Mouse (Mus musculus) layer of hippocampus, adult 18-20 months (tissue): ENCODE results near the gene Dusp1. TPM values are rescaled to one million over a fixed set of nuclear protein-coding genes. Genes with fewer than 3 reads are reported as not detected.
A peak's percentile ranks its signal among the peaks of the same experiment; 100 is the strongest.

Experiments
- DNase-seq, 2 experiments: peaks; one replicate each; pipeline ENCODE4 v3.0.0; 2022; ENCODE audit warnings: low spot score in 2 of 2
- total RNA-seq, 2 experiments: library from RNA; stranded (reverse); gene quantifications; 2 replicates each; pipeline ENCODE4 v1.2.3; 2021

Gene Dusp1
- total RNA-seq, 2 experiments from 2014 or later: 24.8 to 28.2 TPM

- DNase-seq: no peak
Observed at GRCm38 (mm10) chr17:26584558-26585136, 22.7 kb upstream of the Dusp1 start.

GRCm38 (mm10) chr17:26584063-26584462, 22.1 kb upstream of the Dusp1 start:
- no peak for DNase-seq

GRCm38 (mm10) chr17:26583606-26584005, 21.7 kb upstream of the Dusp1 start:
- DNase-seq: no peak

DNA sequence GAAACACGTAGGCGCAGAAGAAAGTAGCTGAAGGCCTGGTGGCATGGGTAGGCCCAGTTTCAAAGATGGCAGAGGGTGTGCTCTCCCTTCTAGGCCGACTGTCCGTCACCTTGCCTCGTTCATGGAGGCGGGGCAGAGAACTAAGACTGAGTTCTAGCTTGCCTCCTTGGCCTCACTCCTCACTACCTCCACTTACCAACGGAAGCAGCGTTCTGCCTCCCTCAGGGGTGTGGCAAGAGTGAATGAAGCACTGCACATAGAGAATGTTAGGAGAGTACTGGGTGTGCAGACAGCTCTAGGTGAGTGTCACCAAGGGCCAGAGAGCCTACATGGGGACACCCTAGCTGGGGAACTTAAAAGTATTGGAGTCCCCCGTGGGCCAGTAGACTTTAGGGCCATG, 21.1 kb upstream of the Dusp1 start:
- no peak for DNase-seq

DNA sequence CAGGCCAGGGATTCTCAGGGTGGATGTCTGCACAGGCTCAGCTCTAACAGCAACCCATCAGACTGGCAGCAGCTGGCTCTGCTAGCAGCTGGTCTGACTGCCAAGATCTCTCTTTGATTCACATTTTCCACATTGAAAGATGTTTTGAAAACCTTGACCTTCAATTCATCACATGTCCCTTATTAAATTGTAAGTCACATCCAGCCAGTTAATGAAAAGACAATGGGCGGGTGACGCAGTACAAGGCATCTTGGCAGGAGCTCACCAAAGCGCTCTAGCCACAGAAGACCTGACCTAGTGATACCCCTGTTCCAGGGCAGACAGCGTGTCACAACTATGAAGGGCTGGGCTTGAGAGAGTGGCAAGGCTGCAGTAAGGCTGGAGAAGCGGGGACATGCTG, 20.4 kb upstream of the Dusp1 start:
- peak in 1 of 2 experiments; percentile 40 for DNase-seq

- no peak for DNase-seq
Observed at GRCm38 (mm10) chr17:26580873-26581401, 19.0 kb upstream of the Dusp1 start.

DNA sequence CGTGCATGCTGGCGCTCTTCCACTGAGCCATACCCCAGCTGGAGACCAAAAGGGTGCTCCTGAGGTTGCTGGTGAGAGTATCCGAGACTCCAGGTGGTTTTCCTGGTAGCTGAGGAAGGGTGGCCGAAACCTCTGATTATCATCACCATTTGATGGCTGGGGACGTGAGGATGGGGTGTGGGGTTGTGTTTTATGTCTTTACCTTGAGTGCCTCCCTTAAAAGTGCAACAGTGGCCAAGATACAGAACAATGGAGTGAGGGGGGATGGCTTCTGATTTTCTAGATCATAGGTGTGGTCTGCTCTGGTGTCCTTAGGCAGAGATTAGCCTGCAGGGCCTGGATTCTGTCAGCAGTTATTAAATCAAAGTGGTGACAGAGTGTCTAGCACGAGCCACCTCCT, 17.5 kb upstream of the Dusp1 start:
- DNase-seq: no peak

GRCm38 (mm10) chr17:26578771-26579170, 16.8 kb upstream of the Dusp1 start:
- no peak for DNase-seq

GRCm38 (mm10) chr17:26578162-26578561, 16.2 kb upstream of the Dusp1 start:
- no peak for DNase-seq

DNA sequence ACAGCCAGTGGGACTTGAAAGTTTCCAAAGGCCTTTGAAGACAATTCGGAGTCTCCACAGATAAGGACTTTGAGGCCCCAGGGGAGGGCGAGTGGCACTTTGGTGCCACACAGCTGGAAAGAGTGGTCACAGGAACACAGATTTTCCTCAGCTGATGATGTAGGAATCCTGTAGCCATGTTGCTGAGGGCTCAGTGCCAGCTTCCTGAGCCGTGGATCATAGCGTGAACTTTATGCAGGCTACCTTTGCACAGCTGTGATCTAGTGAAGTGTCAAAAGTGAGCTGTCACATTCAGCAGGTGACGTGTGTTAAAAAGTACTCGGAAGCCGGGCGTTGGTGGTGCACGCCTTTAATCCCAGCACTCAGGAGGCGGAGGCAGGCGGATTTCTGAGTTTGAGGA, 15.4 kb upstream of the Dusp1 start:
- no peak for DNase-seq

DNA sequence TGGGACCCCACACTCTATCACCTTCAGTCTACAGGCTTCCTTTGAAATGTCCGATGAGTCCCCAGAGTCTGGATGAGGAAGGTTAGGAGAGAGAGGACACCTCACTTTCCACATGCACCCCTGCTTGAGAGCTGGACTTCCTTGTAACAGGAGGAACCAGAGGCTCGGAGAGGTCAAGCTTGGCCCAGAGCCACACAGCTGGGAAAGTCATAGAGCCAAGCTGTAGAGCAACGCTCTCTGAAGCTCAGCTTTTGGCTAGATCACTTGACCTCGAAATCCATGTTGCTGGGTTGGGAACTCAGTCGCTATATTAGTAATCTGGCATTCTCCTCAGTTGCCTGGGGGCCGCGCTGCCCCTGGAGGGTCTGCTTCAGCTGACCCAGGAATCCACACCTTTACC, 14.9 kb upstream of the Dusp1 start:
- no peak for DNase-seq

- peak in 1 of 2 experiments; percentile 44 for DNase-seq
Observed at GRCm38 (mm10) chr17:26575786-26576690, 14.1 kb upstream of the Dusp1 start.

DNA sequence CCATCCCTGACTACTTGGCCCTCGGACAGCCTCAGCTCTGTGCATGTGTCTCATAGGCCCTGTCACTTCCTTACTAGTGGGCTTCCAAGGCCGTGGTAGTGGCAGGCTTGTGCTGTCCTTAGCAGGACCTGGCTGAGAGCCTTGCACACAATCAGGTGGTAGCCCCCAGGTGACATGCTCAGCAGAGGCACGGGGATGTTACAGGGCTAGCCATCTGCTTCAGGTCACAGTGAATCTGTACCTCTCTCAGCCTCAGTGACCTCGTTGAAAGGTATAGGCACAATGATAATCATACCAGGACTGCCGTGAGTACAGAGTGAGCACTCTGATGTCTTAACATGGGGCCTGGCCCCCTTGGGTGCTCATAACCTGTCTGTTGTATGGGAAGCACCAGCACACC, 12.8 kb upstream of the Dusp1 start:
- no peak for DNase-seq

- DNase-seq: no peak
Observed at GRCm38 (mm10) chr17:26574118-26574517, 12.2 kb upstream of the Dusp1 start.

DNA sequence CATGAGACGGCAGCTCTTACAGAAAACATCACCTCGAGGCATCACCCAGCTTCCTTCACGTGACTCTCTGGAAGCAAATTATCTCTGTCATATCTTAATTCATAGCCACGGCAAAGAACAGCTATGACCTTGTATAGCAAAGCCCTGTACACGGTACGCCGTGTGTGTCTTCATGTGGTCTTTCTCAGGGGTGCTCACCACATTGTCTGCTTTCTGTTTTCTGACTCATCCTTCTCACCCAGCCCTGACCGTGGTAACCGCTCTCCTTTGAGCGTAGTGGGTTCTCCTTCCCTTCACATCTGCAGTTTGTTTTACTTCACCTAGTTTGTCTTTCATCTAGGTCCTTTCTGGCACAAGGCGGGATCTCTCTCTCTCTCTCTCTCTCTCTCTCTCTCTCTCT, 10.3 kb upstream of the Dusp1 start:
- no peak for DNase-seq

GRCm38 (mm10) chr17:26571377-26571776, 9.4 kb upstream of the Dusp1 start:
- no peak for DNase-seq

- no peak for DNase-seq
Observed at GRCm38 (mm10) chr17:26570651-26571118, 8.8 kb upstream of the Dusp1 start.

DNA sequence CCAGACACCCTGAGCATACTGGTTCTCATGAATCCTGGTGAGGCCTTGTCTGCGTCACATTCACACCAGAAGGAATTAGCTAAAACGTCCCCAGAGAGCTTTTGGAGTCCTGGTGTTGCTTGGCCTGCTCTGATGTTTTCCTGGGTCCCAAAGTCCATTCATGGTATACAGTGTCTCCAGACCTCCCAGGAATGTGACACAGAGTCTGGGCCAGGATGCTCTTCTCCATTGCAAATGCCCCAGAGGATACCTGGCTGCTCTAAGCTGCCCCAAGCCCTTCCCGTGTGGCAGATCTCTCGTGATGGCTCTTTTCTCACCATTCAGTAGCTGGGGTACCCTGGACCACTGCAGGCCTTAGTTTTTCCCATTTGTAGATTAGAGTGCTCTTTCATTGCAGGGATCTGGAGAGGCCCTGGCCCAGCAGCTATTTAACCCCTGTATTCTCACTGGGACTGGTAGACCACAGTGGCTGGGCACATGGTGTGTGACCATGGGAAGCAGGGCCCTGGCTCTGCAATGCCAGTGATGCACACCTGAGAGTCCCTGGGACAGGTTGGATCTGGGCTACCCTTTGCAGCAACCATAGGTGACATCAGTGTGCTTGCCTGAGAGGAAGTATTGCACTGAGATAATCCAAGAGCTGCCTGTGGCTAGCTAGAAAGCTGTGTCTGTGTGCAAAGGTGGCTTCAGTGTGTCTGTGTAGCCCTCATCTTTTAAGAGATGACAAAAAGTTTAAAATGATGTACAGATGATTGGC, 7.8 kb upstream of the Dusp1 start:
- no peak for DNase-seq

GRCm38 (mm10) chr17:26567818-26568173, 5.9 kb upstream of the Dusp1 start:
- DNase-seq: no peak

GRCm38 (mm10) chr17:26567142-26567817, 5.4 kb upstream of the Dusp1 start:
- DNase-seq: no peak

DNA sequence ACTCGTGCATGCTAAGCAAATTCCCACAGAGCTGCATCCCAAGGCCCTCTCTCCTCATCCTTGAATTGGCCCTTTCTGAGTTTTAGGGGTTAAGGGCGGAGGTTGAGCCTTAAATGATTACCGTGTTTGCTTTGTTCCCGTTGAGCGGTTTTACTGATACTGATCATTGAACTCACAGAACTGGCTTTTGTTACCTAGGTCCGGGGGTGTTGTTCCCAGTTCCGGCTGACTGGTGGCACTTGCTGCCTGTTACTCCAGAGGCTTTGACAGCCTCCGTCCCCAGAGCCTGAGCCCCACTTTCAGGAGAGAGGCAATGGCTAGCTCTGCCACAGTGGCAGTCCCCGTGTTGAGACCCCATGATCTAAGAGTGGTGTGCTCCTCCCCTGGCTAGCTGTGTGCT, 2.5 kb upstream of the Dusp1 start:
- DNase-seq: no peak
